Mouse (Mus musculus) liver, postnatal 0 days (tissue): Measurements from ENCODE around the gene Ube3a. TPM values are rescaled to one million over a fixed set of nuclear protein-coding genes. Genes with fewer than 3 reads are reported as not detected.
A peak's percentile ranks its signal among the peaks of the same experiment; 100 is the strongest.

ENCODE experiments used
- ATAC-seq: fragments of 200-750 bp; cut with Nextera tagmentation; 2 replicates; pipeline ENCODE4 v1.8.0; 2017; ENCODE audit warnings: mild to moderate bottlenecking, moderate library complexity
- DNase-seq: peaks from one replicate; pipeline ENCODE4 v3.0.0-alpha.2; 2016
- H3K27ac ChIP-seq: fragments of 300-500 bp; sonication (generic); 2 replicates; pipeline ENCODE4 v1.5.1; 2014; ENCODE audit warnings: antibody characterized with exemption, moderate library complexity, mild to moderate bottlenecking, low read depth
- H3K27me3 ChIP-seq: fragments of 300-500 bp; sonication (generic); 2 replicates; pipeline ENCODE4 v1.6.1; 2014; ENCODE audit warnings: low read length, control low read depth, mixed read lengths; ENCODE audit not compliant: insufficient read depth
- H3K36me3 ChIP-seq: fragments of 300-500 bp; sonication (generic); replicated peaks from 2 replicates; pipeline ENCODE4 v1.6.1; 2014; ENCODE audit warnings: mild to moderate bottlenecking, control low read depth, low read length, moderate library complexity, mixed read lengths; ENCODE audit not compliant: insufficient read depth
- H3K4me1 ChIP-seq: fragments of 300-500 bp; sonication (generic); 2 replicates; pipeline ENCODE4 v1.6.1; 2014; ENCODE audit warnings: antibody characterized with exemption, mild to moderate bottlenecking, control low read depth; ENCODE audit not compliant: insufficient read depth
- H3K4me2 ChIP-seq: fragments of 300-500 bp; sonication (generic); 2 replicates; pipeline ENCODE4 v1.6.1; 2014; ENCODE audit warnings: low read depth, mild to moderate bottlenecking, low read length, moderate library complexity, mixed read lengths
- H3K4me3 ChIP-seq: fragments of 300-500 bp; sonication (generic); 2 replicates; pipeline ENCODE4 v1.5.1; 2014; ENCODE audit warnings: low read depth, low read length
- H3K9ac ChIP-seq: fragments of 300-500 bp; sonication (generic); replicated peaks from 2 replicates; pipeline ENCODE4 v1.6.1; 2014; ENCODE audit warnings: mild to moderate bottlenecking, moderate library complexity
- H3K9me3 ChIP-seq: fragments of 300-500 bp; sonication (generic); 2 replicates; pipeline ENCODE4 v1.6.1; 2016; ENCODE audit warnings: mild to moderate bottlenecking, control low read depth, low read length, mixed read lengths
- CTCF ChIP-seq: sonication (generic); IDR thresholded peaks from 2 replicates; pipeline ENCODE4 v1.5.1; 2016; ENCODE audit warnings: antibody characterized with exemption, low read depth
- EP300 ChIP-seq: IDR thresholded peaks from 2 replicates; pipeline ENCODE4 v1.6.1; 2016; ENCODE audit warnings: antibody characterized with exemption, low read depth, mild to moderate bottlenecking
- WGBS: fragments of 180-500 bp; shearing (Covaris S2); extraction: QIAGEN DNeasy Blood & Tissue Kit; methylation state at CpG from one replicate; pipeline ENCODE4 v1.1.7; 2014; ENCODE audit not compliant: insufficient replicate concordance; 5-methylcytosine and 5-hydroxymethylcytosine counted together
- polyA plus RNA-seq: library from polyadenylated mRNA; unstranded; fragments of >200 nt; fragmentation: Nextera tagmentation; extraction: Ambion mirVana; gene quantifications from 2 replicates; pipeline ENCODE4 v1.2.1, GENCODE M21; 2015

Ube3a gene
- polyA plus RNA-seq = 55.6 and 58.5 TPM in 2 replicates

DNA sequence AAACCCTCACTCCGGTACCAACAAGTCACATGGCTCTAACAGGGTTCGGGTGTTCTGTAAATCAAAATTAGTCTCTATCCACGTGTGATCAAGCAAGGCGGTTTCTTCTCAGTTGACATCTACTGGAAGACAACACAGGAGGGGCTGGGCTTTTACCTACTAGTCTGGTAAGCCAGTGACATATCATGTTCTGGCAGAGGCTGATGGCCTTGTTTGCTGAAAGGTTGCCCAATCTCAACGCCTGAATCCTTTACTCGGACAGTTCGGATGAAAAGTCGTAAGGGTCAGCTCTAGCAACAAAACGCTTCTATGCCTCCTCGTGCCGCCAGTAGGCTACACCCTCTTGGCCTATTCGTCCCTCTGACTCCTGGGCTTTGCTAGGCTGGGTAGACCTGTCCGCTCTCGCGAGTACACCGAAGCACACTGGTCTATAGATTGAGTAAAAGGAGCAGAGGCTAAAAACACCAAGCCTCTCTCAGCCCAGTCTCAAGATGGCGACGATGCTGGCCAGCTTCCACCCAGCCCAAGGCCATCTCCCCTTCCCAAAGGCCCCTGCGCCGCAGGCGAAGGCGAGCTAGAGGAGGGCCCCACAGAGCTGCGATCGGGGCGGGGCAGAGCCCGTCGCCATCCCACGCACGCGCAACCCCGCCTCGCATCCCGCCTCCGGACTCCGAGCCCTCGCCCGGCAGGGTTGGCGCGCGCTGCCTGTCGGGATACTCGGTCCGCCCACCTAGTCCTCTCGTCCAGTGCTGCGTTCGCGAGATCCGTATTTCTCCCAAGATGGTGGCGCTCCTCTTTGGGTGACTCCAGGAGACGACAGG lies at the start of gene Ube3a:
Gene Ube3a, plus strand, starts transcription at position 706 of the 821 bp plus-strand sequence.
- Histone ChIP-seq H3K9ac (peak within 1 kb of the TSS; percentile 96), H3K4me2 (peak within 1 kb of the TSS; percentile 81), H3K36me3 (no peaks in the 10 kb centered on the region), H3K27ac (peak within 1 kb of the TSS; percentile 99), H3K9me3 (no peaks in the 10 kb centered on the region), H3K27me3 (no peaks in the 10 kb centered on the region), H3K4me3 (peak within 1 kb of the TSS; percentile 86), H3K4me1 (peaks cover 8% of the 10 kb centered on the region)
- ATAC-seq (peak; percentile 93), DNase-seq (peak; percentile 98)
- WGBS = 4% methylated on average over 48 of the region's 50 CpGs
- TF ChIP-seq EP300 (0 out of 2 replicates have a peak, but pooled peaks have one; percentile 27), CTCF (peak; percentile 29)

- no peak for DNase-seq
- Histone ChIP-seq H3K9ac (no peak overlapping the region), H3K36me3 (no peaks in the 10 kb centered on the region), H3K27me3 (no peaks in the 10 kb centered on the region), H3K4me2 (no peak overlapping the region), H3K4me1 (no peaks in the 10 kb centered on the region), H3K4me3 (no peak overlapping the region), H3K9me3 (no peaks in the 10 kb centered on the region), H3K27ac (no peak overlapping the region)
- TF ChIP-seq CTCF (no peak), EP300 (no peak)
- no peak for ATAC-seq
Observed at GRCm38 (mm10) chr7:59192831-59193230, 35.7 kb upstream of the Ube3a start.

DNA sequence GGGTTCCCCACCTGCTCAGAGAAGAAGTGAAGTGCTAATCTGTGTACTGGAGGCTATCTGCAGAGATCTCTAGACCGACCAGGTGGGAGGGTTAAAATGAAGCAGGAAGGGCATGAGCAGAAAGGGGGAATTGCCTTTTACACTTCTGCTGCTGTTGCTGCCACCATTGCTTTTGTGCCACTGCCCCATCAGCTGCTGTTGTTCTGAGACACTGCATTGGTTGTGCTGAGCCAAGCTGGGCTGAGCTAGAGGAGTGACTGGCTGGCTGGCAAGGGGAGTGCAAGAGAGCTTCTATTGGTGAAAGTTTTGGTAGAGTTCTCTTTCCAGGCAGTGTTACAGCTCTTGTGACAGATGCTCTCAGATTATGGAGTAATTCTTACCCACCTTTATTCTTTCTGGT lies 13.6 kb upstream of the Ube3a start:
- Histone ChIP-seq H3K27ac (no peak overlapping the region), H3K27me3 (no peaks in the 10 kb centered on the region), H3K4me1 (no peaks in the 10 kb centered on the region), H3K36me3 (no peaks in the 10 kb centered on the region), H3K9me3 (peaks cover 5% of the 10 kb centered on the region), H3K9ac (no peak overlapping the region), H3K4me2 (no peak overlapping the region), H3K4me3 (no peak overlapping the region)
- TF ChIP-seq CTCF = no peak
- TF ChIP-seq EP300 = no peak
- ATAC-seq (no peak), DNase-seq (no peak)
- whole genome bisulfite sequencing = 76% methylated on average over 1 of the region's 1 CpGs

- 76% methylated on average over 1 of the region's 1 CpGs for WGBS
- DNase-seq (no peak), ATAC-seq (no peak)
- no peaks in the 10 kb centered on the region for H3K27me3 ChIP-seq
- H3K9ac ChIP-seq = no peak overlapping the region
- H3K4me3 ChIP-seq = no peak overlapping the region
- no peak overlapping the region for H3K4me2 ChIP-seq
- TF ChIP-seq CTCF (no peak), EP300 (no peak)
- no peaks in the 10 kb centered on the region for H3K4me1 ChIP-seq
- H3K36me3 ChIP-seq = no peaks in the 10 kb centered on the region
- H3K27ac ChIP-seq = no peak overlapping the region
- H3K9me3 ChIP-seq = no peaks in the 10 kb centered on the region
Observed at GRCm38 (mm10) chr7:59221244-59221643, 7.3 kb upstream of the Ube3a start.

- WGBS = under 1% methylated on average over 39 of the region's 39 CpGs
Observed at GRCm38 (mm10) chr7:59228866-59229182, 274 bp downstream of the Ube3a start.

DNA sequence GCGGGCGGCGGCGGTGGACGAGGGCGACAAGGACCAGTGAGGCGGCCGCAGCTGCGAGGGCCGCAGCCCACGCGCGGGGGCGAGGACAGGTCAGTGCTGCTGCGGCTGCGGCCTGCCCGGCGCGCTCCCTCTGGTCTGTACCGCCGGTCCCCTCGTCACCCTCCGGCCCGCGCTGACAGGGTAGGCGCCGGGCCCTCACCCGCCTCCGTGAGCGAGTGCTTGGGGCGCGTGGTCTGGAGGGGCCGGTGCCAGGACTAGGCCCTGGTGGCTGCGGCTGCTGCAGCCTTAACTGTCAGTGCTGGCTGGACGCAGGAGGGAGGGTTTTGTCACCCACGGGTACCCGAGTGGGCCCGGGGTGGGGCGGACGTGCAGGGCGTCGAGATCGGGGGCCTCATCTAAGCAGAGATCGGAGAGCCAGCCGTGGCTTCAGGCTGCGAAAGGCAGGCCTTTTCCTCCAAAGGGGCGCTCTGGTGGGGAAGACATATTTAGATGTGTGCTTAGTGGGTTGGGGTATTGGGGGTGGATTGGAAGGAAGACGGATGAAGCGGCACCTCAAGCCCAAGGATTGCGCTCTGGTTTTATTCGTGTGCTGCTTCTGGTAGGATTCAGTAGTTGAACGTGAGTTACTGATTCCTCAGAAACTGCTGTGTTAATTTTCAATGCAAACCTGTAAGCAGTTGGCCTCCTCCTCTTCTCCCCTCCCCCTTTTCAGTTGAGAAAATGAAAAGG lies 797 bp downstream of the Ube3a start:
- peak overlapping the region; percentile 86 for H3K4me3 ChIP-seq
- H3K9ac ChIP-seq = peak overlapping the region; percentile 96
- H3K36me3 ChIP-seq = no peaks in the 10 kb centered on the region
- H3K27me3 ChIP-seq = no peaks in the 10 kb centered on the region
- peak overlapping the region; percentile 99 for H3K27ac ChIP-seq
- DNase-seq (peak; percentile 72), ATAC-seq (peak; percentile 17)
- TF ChIP-seq CTCF = no peak
- peaks cover 8% of the 10 kb centered on the region for H3K4me1 ChIP-seq
- peak overlapping the region; percentile 81 for H3K4me2 ChIP-seq
- WGBS = under 1% methylated on average over 38 of the region's 52 CpGs
- H3K9me3 ChIP-seq = no peaks in the 10 kb centered on the region

More at GRCm38 (mm10) chr7:59228866-59229182, 274 bp downstream of the Ube3a start:
- Histone ChIP-seq H3K4me2 (peak overlapping the region; percentile 81), H3K27me3 (no peaks in the 10 kb centered on the region), H3K4me3 (peak overlapping the region; percentile 86), H3K9me3 (no peaks in the 10 kb centered on the region), H3K36me3 (no peaks in the 10 kb centered on the region), H3K27ac (peak overlapping the region; percentile 99), H3K4me1 (peaks cover 8% of the 10 kb centered on the region), H3K9ac (peak overlapping the region; percentile 96)
- ATAC-seq (peak; percentile 47), DNase-seq (no peak)
- peak; percentile 62 for TF ChIP-seq CTCF
- TF ChIP-seq EP300 = no peak
